Mouse (Mus musculus) ZHBTc4 (cell line): ENCODE data around the gene Bcl2l12.
"Not testable (repeated sequence)": the region's sequence is repeated elsewhere in the genome, so short reads cannot be mapped to it uniquely, and the experiment has no call there.

Experiments used
- DNase-seq: peaks from one replicate; pipeline ENCODE4 v3.0.0-alpha.2; 2011; ENCODE audit warnings: low read depth, low spot score

Gene Bcl2l12

DNA sequence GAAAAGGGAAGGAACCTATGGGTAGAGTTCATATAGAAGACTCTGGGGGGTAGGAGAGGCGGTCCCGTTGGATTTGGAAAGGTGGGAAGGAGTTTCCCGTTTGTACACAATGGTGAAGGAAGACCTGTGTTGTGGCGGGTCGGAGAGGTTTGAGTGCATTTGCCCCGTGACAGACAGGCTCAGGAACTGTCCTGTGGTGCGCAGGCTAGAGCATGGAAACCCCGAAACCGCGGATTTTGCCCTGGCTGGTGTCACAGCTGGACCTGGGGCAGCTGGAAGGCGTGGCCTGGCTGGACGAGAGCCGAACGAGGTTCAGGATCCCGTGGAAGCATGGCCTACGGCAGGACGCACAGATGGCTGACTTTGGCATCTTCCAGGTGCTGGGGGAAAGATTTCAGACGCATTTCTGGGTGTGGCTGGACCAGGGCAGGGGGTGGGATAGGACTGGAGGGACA, at the start of gene Bcl2l12:
TSS of gene Bcl2l12 (minus strand) at position 212 of the 455 bp plus-strand sequence.
- no peak for DNase-seq

DNA sequence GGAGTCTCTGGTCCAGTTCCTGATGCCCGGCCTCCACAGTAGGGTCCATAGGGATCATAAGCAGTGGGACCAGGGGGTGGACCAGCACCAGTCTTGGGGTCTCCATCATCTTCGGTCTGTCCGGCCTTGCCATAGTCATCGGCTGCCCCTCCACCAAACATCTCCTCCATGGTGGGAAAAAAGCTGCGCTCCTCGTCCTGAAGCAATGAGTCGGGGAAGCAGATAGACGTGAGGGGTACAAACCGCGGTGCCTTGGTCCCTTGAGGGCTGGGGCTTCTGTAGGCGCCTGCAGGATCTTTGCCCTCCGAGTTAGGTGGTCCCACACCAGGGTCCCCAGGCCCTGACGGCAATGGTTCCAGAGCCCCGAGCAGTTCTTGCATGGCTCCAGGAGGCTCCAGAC, 49.0 kb upstream of the Bcl2l12 start:
- no peak for DNase-seq

DNA sequence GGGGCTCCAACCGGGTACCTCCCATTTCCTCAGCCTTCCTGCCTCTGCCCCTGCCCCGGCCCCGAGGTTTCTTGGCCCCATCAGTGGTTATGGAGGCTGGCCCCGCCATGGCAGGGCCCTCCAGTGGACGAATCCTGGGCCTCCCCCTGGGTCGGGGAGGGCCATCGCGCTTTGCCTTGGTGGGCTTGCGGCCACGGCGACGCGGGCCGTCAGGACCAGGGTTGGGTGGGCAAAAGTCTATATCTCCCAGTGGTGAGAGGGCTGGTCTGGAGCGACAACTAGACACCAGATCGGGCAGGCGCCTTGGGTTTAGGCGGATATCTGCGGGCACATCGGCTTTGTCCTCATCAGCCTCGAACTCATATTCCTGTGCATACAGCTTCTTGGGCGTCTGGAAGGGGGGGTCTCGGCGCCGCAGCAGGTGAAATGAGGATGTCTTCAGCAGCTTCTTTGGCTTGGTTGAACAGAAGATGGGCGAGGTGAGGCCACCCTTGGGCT, 48.4 kb upstream of the Bcl2l12 start:
- DNase-seq, result no peak

DNA sequence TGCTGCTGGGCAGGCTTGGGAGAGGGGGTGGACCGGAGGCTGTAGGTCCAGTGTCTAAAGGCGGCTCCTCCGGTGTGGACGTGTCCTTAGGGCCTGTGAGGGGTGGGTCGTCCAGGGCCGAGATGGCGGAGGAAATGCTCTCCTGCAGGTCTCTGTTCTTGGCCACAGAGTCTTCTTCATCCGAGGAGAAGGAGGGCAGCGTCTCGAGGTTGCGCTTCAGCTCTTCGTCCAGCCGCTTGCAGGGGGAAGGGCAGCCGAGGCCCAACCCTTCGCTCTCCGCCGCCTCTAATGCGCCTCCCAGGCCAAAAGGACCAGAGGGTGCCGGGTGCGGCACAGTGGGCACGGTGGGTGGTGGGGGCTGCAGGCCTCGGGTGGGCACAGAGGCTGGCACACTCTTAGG, 47.2 kb upstream of the Bcl2l12 start:
- no peak for DNase-seq

DNA sequence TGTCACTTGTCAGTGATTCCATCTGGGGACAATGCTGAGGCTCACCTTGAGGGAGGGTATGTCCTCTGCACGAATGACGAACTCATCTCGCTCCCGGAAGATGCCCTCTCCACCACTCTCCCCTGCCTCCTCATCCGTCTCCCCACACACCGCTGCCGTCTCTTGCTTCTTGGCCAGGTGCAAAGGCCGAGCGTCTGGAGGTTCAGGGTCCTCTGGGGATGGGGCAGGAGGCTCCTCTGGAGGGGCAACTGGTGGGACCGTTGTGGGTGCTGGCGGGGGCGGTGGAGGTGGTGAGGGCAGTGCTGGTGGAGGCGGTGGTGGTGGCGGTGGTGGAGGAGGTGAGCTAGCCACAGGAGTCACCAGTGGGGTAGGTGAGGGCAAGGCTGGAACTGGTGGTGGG, 44.8 kb upstream of the Bcl2l12 start:
- DNase-seq, result no peak

DNA sequence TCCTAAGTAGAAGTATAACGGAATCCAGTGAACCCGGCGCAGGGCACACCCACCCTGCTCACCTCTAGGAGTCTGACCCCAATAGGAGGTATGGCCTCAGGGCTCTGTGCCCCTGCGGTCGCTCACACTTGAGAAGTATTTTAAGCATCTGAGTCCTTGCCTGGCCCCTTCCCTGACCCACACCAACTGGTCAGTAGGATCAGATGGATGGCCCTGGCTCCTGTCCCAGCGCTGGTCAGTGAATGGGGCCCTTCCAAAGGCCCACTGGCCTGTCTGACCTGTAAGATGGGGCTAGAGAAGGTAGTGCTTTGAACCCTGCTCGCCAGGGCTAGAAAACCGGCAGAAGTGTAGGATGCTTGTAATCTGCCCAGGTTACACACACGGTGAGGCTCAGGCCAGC, 42.3 kb upstream of the Bcl2l12 start:
- no peak for DNase-seq

DNA sequence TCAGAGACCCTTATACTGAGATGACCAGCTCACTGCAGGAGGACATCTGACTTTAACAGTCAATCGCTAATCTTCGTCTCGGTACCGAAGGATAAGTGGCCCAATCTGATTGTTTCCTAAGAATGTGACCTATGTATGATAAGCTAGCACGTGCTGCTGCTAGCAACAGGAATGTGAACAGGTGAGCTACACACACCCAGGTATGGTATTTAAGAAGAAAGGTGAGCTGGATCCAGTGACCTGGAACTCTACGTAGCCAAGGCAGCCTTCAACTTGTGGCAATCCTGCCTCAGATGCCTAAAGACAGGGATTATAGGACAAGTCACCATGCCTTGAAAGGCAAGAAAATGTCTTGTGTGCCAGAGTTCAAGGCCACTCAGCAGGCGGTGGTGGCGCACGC, 39.9 kb upstream of the Bcl2l12 start:
- no peak for DNase-seq

DNA sequence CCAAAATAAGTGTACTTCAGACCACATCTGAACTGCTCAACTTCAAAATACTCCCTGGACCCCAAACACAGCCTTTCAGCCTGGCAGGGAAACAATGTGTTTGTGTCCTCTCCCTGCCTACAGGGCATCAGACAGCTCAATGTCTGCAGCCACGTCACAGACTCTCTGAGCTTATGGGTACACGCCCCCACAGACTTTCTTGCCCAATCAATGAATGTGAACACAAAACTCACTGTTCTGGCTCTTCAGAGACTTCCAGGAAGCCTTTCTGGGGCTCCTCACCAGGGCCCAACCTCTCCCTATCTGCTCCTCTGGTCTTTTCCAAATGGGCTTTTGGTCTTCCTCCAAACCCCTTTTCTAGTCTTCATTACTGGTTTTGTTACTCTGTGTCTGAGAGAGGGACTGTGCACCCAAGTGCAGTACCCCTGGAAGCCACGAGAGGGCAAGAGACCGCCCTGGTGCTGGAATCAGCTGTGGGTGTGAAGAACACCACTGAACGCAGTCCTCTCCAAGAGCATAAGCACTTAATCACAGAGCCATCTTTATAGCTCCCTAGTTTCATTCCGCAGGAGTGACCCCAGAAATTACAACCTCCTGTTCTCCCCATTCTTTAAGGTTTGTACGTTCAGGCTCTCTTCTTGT, 39.3 kb upstream of the Bcl2l12 start:
- peak; percentile 87 for DNase-seq

DNA sequence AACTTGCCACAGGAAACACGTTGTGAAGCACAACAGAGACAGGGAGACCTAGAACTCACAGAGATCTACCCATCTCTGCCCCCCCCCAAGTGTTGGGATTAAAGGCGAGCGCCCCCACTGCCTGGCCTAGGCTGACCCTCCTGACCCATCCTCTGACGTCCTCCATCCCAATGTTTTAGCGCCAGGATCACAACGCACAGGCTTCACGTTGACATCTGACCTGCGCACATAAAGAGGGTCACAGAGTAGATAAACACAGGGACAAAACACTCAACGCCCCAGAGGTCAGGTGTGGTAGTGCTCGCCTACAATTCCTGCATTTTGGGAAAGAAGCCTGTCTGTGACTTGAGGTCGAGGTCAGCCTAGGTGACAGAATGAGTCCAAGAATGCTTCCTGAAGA, 38.2 kb upstream of the Bcl2l12 start:
- DNase-seq, result no peak

DNA sequence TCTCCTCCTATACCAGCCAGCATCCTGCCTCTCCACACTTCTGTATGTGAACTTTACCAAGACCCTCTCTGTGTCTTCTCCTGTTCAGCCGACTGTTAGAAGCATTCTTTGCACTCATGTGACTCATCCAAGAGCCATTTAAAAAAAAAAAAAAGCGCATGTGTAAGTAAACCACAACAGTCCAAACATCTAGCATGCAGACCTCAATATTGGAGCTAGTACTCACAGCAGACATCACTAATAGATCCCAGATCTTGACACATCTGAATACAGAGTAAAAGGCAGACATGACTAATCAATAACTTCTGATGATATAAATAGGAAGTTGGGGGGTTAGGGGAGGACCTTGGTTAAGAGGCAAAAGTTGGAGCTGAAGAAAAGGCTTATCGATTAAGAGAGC, 37.1 kb upstream of the Bcl2l12 start:
- DNase-seq, result no peak

DNA sequence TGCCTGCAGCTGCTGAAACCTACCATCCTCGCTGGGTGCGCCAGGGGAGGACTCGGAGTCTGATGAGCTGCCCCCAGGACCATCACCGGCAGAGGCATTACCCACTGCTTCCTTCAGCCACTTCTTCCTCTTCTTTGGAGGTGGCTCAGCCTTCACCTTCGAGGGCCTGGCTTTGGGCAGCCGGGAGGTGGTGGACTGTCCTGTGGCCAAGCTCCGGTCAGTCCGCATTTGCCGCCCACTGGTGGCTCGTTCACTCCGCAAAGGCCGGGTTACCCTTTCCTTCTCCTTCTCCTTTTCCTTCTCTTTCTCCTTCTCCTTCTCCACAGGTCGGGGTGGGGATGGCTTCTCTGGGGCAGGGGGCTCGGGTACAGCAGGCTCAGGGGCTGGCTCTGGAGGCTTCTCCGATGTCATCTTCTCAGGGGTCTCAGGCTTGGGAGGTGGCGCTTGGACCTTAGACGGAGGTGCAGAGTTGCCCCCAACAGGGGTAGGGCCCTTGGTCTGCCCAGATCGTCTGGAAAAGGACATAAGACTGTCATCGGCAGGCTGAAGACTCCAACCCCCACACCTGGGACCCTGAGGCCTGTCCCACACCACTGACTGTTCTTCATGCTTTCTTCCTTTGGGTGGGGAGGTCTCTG, 35.3 kb upstream of the Bcl2l12 start:
- no peak for DNase-seq

DNA sequence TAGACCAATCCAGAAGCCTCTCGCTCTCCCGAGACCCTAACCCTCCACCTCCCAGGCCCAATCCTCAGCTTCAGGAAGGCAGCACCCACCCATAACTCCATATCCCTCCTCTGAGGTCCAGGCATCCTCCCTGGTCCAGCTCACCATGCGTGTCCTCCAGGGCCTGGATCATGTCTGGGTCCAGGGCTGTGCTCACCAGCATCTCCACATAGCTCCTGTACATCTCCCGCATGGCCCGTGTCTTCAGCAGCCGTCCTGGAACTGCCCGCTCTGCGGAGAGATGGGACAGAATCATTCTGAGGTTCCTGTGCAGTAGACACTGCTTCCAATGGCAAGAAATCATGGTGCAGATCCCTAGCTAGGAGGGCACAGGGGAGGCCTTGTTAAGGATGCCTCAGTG, 32.3 kb upstream of the Bcl2l12 start:
- no peak for DNase-seq

DNA sequence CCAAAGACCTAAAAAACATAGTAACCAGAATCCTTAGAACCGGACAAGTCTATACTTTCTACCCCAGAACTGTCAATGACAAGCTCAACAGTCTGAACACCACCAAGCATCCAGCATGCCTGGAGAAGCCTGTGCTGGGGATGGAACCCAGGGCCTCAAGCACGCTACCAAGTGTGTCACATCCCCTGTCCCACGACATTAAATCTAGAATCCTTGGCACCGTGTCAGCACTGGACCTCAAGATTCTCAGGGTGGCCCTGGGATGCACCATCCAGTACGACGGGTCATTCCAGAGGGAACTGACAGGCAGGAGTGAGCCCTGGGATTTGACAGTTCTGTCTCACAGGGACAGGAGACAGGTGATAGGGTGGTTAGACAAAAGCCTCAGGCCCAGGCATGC, 31.5 kb upstream of the Bcl2l12 start:
- DNase-seq, result no peak

DNA sequence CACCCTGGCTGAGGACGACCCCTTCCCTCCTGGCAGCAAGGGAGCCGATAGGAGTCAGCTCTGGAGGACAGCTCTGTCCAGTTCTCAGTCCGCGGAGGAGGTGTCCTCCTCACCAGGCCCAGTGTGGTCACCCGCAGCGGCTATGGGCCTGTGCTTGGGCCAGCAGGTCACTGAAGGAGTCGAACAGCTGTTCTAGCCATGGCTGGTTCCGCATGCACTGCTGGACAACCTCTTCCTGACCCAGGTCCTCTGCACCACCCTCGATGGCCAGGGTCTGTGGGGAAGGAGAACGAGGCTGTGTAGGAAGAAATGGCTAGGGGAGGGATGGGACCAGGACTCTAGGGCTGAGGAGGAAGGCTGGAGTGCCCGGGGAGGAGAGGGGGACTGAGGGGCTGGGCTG, 29.8 kb upstream of the Bcl2l12 start:
- DNase-seq, result no peak

DNA sequence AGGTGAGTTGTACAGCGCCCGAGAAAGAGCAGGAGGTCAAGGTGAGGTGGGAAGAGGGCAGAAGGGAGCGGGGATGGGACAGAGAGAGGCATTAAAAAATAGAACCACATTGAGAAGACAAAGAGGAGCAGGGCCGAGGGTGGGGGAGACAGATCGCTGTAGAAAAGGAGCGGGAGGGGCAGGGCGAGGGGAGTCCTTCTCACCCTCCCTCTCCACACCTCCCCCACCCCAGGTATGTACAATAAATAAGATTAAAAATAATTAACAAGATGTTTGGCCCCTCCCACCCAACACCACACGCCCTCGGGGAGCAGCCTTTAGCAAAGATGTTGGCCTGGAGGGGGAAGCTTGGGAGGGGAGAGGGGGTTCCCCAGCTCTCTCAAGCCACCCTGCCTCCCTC, 29.2 kb upstream of the Bcl2l12 start:
- no peak for DNase-seq

DNA sequence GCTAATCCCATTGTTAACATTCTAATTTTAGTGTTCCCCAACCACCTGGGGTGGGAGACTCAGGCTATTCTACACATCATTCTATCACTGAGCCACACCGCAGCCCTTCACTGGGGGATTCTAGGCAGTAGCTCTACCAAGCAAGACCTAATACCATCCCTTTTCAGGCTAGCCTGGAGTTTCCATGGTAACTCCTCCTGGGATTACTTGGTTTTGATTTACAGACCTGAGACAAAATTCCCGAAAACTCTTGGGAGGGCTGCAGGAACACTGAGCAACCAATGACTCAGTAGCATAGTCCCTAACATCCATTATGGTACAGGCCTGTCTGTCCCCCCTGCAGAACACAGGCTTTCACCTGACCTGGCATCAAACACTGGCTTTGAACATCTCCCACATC, 27.7 kb upstream of the Bcl2l12 start:
- DNase-seq, result no peak

DNA sequence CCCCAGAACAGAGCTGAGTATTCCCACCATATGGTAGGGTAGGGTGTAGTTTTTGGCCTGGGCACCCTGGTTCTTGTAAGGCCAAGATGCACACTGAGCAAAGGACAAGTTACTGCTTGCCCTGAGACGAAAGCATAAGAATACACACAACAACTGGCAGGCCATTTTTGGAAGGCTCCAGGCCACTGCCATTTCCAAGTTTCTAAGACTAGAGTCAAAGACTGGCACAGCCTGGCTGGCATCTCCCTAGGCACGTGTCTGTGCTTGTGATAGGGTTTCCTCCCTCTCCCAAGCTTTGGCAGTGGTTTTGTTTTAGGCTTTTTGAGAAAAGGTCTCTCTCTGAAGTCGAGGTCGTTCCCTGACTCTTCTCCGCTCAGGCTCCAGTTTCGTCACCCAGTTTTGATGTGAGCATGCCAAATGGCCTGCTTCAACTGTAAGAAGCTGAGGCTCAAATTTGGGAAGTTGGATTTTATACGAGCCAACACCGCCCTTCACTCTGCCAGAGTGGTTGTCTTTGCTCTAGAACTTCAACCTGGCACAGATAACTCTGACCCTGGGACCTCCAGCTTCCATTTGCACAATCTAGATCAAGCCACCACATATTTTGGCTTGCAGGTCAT, 27.2 kb upstream of the Bcl2l12 start:
- DNase-seq, result no peak

DNA sequence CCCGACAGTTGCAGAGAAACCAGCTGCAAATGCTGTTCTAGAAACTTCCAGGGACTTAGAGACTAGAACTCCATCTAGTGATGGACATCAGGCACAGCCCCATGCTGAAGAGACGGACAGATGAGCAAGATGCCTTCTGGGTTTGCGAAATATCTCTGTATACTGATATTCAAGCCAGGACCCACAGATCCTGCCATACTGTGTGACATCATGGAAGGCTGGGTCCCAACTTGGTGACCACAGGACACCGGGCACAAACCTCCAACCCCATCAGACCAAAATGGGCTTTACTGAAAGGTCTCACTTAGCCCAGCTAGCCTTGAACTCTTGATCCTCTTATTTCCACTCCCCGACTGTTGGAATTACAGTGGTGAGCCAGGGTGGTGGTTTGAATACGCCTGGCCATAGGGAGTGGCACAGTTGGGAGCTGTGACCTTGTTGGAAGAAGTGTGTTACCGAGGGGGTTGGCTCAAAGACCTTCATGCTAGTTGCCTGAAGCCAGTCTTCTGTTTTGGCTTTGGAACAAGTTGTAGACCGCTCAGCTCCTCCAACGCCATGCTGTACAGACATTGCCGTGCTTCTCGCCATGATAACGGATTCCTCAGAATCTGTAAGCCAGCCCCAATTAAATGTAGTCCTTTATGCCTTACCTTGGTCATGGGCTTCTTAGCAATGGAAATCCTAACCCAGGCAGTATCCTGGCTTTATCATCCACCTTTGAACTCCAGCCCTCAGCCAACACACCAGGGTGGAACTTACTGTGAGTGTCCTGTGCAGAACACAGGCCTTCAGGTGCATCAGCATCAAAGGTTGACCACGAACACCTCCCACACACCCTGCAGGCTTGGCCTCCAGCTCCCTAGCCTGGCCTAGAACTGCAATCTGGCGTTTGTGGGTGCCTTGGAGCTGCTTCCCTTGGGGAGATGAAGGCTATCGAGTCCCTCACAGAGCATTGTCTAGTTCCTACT, 26.1 kb upstream of the Bcl2l12 start:
- peak; percentile 68 for DNase-seq

DNA sequence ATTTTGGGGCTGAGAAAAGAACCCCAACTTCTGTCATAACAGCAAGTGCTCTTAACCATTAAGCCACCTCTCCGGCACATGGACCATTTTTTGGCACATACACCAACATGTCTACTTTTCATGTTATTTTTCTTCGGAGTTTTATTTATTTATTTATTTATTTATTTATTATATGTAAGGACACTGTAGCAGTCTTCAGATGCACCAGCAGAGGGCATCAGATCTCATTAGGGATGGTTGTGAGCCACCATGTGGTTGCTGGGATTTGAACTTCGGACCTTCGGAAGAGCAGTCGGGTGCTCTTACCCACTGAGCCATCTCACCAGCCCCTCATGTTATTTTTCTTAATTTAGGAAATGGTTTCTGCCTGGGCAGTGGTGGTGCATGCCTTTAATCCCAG, 25.2 kb upstream of the Bcl2l12 start:
- not testable (repeated sequence) for DNase-seq

DNA sequence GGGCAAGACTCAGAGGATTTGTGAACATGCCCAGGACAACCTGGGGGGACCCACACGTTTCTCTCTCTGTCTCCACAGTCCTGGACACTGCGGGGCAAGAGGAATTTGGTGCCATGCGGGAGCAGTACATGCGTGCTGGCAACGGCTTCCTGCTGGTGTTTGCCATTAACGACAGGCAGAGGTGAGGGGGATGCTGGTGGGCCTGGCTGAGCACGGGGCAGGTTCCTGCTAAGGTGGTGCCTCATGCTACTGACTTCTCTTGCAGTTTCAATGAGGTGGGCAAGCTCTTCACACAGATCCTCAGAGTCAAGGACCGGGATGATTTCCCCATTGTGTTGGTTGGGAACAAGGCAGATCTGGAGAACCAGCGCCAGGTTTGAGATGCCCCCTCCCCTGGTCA, 21.7 kb upstream of the Bcl2l12 start:
- no peak for DNase-seq

DNA sequence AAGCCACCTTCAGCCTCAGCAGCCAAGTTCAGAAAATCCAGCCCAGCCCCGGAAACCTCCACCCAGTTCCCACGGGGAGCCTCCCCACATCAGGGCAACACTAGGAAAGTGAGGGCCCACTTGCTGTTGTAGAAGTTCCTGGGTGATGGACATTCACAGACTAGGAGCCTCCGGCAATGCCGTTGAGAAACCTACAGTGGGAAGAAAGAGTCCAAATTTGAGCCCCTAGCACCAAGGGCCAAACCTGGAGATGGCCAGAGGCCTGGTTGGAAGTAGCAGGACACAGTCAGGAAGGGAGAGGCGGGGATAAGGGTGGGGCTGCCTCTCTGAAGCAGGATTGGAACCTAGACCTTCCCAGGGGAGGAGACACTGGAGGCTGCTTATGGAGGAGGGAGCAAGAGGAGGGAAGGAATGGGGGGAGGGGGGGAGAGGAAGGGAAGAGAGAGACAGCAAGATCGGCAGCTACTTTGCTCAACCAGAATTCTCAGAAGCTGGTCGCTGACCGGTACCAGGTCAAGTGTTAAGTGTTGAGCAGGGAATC, 20.6 kb upstream of the Bcl2l12 start:
- DNase-seq, result peak; percentile 75
